Mouse (Mus musculus): Measurements from ENCODE around the gene Phpt1. TPM values are rescaled to one million over a fixed set of nuclear protein-coding genes. Genes with fewer than 3 reads are reported as not detected.

Phpt1 gene
- total and polyA plus RNA-seq, 3 experiments: 34.7 to 73.7 TPM; not detected in 1

GRCm38 (mm10) chr2:25549021-25549991 lies 25.7 kb downstream of the Phpt1 start:
- peaks cover 0 to 9% of the 10 kb centered on the region in 2 experiments; a peak in 2 of 4 replicates for H3K36me3 ChIP-seq (ENCODE audit: control insufficient read depth in 1 of 2, insufficient read depth in 2 of 2, low read length in 2 of 2)
- H3K4me1 ChIP-seq (ENCODE audit: control insufficient read depth in 1 of 2, insufficient read depth in 2 of 2, low read length in 2 of 2): peaks cover 6 to 11% of the 10 kb centered on the region in 2 experiments
- no peak overlapping the region for H3K9ac ChIP-seq (ENCODE audit: control insufficient read depth, low read depth, low read length, poor library complexity, severe bottlenecking)
- peaks cover 22% of the 10 kb centered on the region for H3K79me2 ChIP-seq (ENCODE audit: control insufficient read depth, insufficient read depth, low read length, poor library complexity)
- DNase-seq (ENCODE audit: low read depth, low spot score): no peak
- no peaks in the 10 kb centered on the region for H3K27me3 ChIP-seq (ENCODE audit: control insufficient read depth in 1 of 2, insufficient read depth in 2 of 2, low read length in 2 of 2)
- H3K4me3 ChIP-seq (ENCODE audit: control insufficient read depth in 1 of 2, insufficient read depth in 1 of 2, low read depth in 2 of 2, low read length in 2 of 2): no peak overlapping the region
- TF ChIP-seq CTCF (IDR thresholded peaks at IDR 0.05 in 2 of 3, conservative IDR thresholded peaks at IDR 0.05 in 1 of 3; ENCODE audit: control insufficient read depth in 1 of 3, insufficient read depth in 1 of 3, low read depth in 2 of 3, low read length in 3 of 3, poor library complexity in 1 of 3, severe bottlenecking in 1 of 3) (no peak), MXI1 (IDR thresholded peaks at IDR 0.05; ENCODE audit: low read depth, low read length) (no peak), CHD1 (IDR thresholded peaks at IDR 0.05; ENCODE audit: low read depth, low read length) (no peak), NRF1 (IDR thresholded peaks at IDR 0.05; ENCODE audit: insufficient read depth, low read depth, low read length, poor library complexity, severe bottlenecking) (no peak), SIN3A (IDR thresholded peaks at IDR 0.05; ENCODE audit: low read length) (no peak), MEF2A (IDR thresholded peaks at IDR 0.05; ENCODE audit: extremely low read depth, insufficient replicate concordance, low read depth, low read length, poor library complexity, severe bottlenecking) (no peak), POLR2AphosphoS5 (IDR thresholded peaks at IDR 0.05; ENCODE audit: borderline replicate concordance, low read depth, low read length) (no peak), ZC3H11A (IDR thresholded peaks at IDR 0.05; ENCODE audit: low read depth, low read length) (no peak)
- H3K27ac ChIP-seq (ENCODE audit: control insufficient read depth, low read depth, low read length): no peak overlapping the region
- no peaks in the 10 kb centered on the region for H3K9me3 ChIP-seq (replicated peaks; ENCODE audit: insufficient read depth, low read length)

- Histone ChIP-seq H3K4me1 (ENCODE audit: control insufficient read depth in 1 of 2, insufficient read depth in 2 of 2, low read length in 2 of 2) (peaks cover 2 to 7% of the 10 kb centered on the region in 2 experiments; a peak in 3 of 4 replicates), H3K9ac (ENCODE audit: control insufficient read depth, low read depth, low read length, poor library complexity, severe bottlenecking) (peak within 1 kb of the TSS; percentile 93), H3K4me3 (ENCODE audit: control insufficient read depth in 1 of 2, insufficient read depth in 1 of 2, low read depth in 2 of 2, low read length in 2 of 2) (peak within 1 kb of the TSS; percentile 82 to 93), H3K79me2 (ENCODE audit: control insufficient read depth, insufficient read depth, low read length, poor library complexity) (peaks cover 30% of the 10 kb centered on the region), H3K27me3 (ENCODE audit: control insufficient read depth in 1 of 2, insufficient read depth in 2 of 2, low read length in 2 of 2) (no peaks in the 10 kb centered on the region), H3K27ac (ENCODE audit: control insufficient read depth, low read depth, low read length) (peak within 1 kb of the TSS; percentile 59), H3K36me3 (ENCODE audit: control insufficient read depth in 1 of 2, insufficient read depth in 2 of 2, low read length in 2 of 2) (peaks cover 0 to 7% of the 10 kb centered on the region in 2 experiments; a peak in 2 of 4 replicates), H3K9me3 (replicated peaks; ENCODE audit: insufficient read depth, low read length) (no peaks in the 10 kb centered on the region)
- peak; percentile 99 for DNase-seq (ENCODE audit: low read depth, low spot score)
- no peak for TF ChIP-seq MEF2A (IDR thresholded peaks at IDR 0.05; ENCODE audit: extremely low read depth, insufficient replicate concordance, low read depth, low read length, poor library complexity, severe bottlenecking)
- no peak for TF ChIP-seq GATA1 (IDR thresholded peaks at IDR 0.05; ENCODE audit: low read depth, low read length)
- TF ChIP-seq NELFE (IDR thresholded peaks at IDR 0.05; ENCODE audit: low read depth, low read length): peak; percentile 81
- TF ChIP-seq RCOR1 (IDR thresholded peaks at IDR 0.05; ENCODE audit: low read depth, low read length): no peak
- TF ChIP-seq GABPA (IDR thresholded peaks at IDR 0.05; ENCODE audit: low read depth, low read length): no peak
- no peak for TF ChIP-seq TAL1 (IDR thresholded peaks at IDR 0.05; ENCODE audit: low read length)
- TF ChIP-seq USF1 (IDR thresholded peaks at IDR 0.05; ENCODE audit: low read depth, low read length): no peak
- no peak for TF ChIP-seq POLR2AphosphoS5 (IDR thresholded peaks at IDR 0.05; ENCODE audit: borderline replicate concordance, low read depth, low read length)
- TF ChIP-seq CHD2 (IDR thresholded peaks at IDR 0.05; ENCODE audit: low read length): peak; percentile 91
- TF ChIP-seq MYB (IDR thresholded peaks at IDR 0.05; ENCODE audit: low read depth, low read length): no peak
- TF ChIP-seq SMC3 (IDR thresholded peaks at IDR 0.05; ENCODE audit: low read depth, low read length): no peak
- TF ChIP-seq SIN3A (IDR thresholded peaks at IDR 0.05; ENCODE audit: low read length): peak; percentile 81
- TF ChIP-seq NRF1 (IDR thresholded peaks at IDR 0.05; ENCODE audit: insufficient read depth, low read depth, low read length, poor library complexity, severe bottlenecking): peak; percentile 54; the same call in 1 of the 2 replicates
- no peak for TF ChIP-seq CTCF (IDR thresholded peaks at IDR 0.05 in 2 of 3, conservative IDR thresholded peaks at IDR 0.05 in 1 of 3; ENCODE audit: control insufficient read depth in 1 of 3, insufficient read depth in 1 of 3, low read depth in 2 of 3, low read length in 3 of 3, poor library complexity in 1 of 3, severe bottlenecking in 1 of 3)
- no peak for TF ChIP-seq ZC3H11A (IDR thresholded peaks at IDR 0.05; ENCODE audit: low read depth, low read length)
- TF ChIP-seq KAT2A (conservative IDR thresholded peaks at IDR 0.05; ENCODE audit: low read depth, low read length): peak; percentile 46
- no peak for TF ChIP-seq ETS1 (IDR thresholded peaks at IDR 0.05; ENCODE audit: low read depth, low read length)
- TF ChIP-seq BHLHE40 (IDR thresholded peaks at IDR 0.05; ENCODE audit: borderline replicate concordance, low read depth, low read length): 0 out of 2 replicates have a peak, but pooled peaks have one; percentile 25
- TF ChIP-seq RAD21 (IDR thresholded peaks at IDR 0.05; ENCODE audit: low read depth, low read length): no peak
- peak; percentile 45 for TF ChIP-seq MAX (IDR thresholded peaks at IDR 0.05; ENCODE audit: low read length)
- no peak for TF ChIP-seq E2F4 (IDR thresholded peaks at IDR 0.05; ENCODE audit: borderline replicate concordance, low read depth, low read length)
- peak; percentile 82 for TF ChIP-seq POLR2AphosphoS2 (IDR thresholded peaks at IDR 0.05; ENCODE audit: low read length)
- TF ChIP-seq TCF12 (IDR thresholded peaks at IDR 0.05; ENCODE audit: low read depth, low read length): peak; percentile 23
- TF ChIP-seq ELF1 (IDR thresholded peaks at IDR 0.05; ENCODE audit: low read depth, low read length): peak; percentile 76
Observed at GRCm38 (mm10) chr2:25546811-25547491, 28.1 kb downstream of the Phpt1 start, which contains the start of gene Traf2. Gene Traf2 (minus strand): TSS chr2:25546940.
